Mouse (Mus musculus) neural tube, embryonic 13.5 days (tissue): ENCODE measurements at regions not wholly inside any gene's neighbourhood (a gene's known extent, or its start where the extent isn't known, plus 50 kb on each side); places are given as distances from the start of the nearest gene placed in this dataset.

ENCODE experiments used
- ATAC-seq: fragments of 200-750 bp; cut with Nextera tagmentation; 2 replicates; pipeline ENCODE4 v1.8.0; 2017; ENCODE audit warnings: low read depth, mild to moderate bottlenecking, moderate TSS enrichment, moderate library complexity
- H3K27ac ChIP-seq: fragments of 300-500 bp; sonication (generic); replicated peaks from 2 replicates; pipeline ENCODE4 v1.5.1; 2015; ENCODE audit warnings: moderate library complexity, mild to moderate bottlenecking, inconsistent platforms
- H3K27me3 ChIP-seq: fragments of 300-500 bp; sonication (generic); 2 replicates; pipeline ENCODE4 v1.6.1; 2015; ENCODE audit warnings: mild to moderate bottlenecking, inconsistent platforms
- H3K36me3 ChIP-seq: fragments of 300-500 bp; sonication (generic); 2 replicates; pipeline ENCODE4 v1.6.1; 2015; ENCODE audit warnings: mild to moderate bottlenecking, inconsistent platforms
- H3K4me1 ChIP-seq: fragments of 300-500 bp; sonication (generic); replicated peaks from 2 replicates; pipeline ENCODE4 v1.6.1; 2015; ENCODE audit warnings: inconsistent platforms
- H3K4me2 ChIP-seq: fragments of 300-500 bp; sonication (generic); 2 replicates; pipeline ENCODE4 v1.6.1; 2015; ENCODE audit warnings: inconsistent platforms, mild to moderate bottlenecking, moderate library complexity
- H3K4me3 ChIP-seq: fragments of 300-500 bp; sonication (generic); 2 replicates; pipeline ENCODE4 v1.5.1; 2015; ENCODE audit warnings: mild to moderate bottlenecking, inconsistent platforms
- H3K9ac ChIP-seq: fragments of 300-500 bp; sonication (generic); 2 replicates; pipeline ENCODE4 v1.6.1; 2015; ENCODE audit warnings: moderate library complexity, mild to moderate bottlenecking, inconsistent platforms
- H3K9me3 ChIP-seq: fragments of 300-500 bp; sonication (generic); 2 replicates; pipeline ENCODE4 v1.6.1; 2016; ENCODE audit warnings: inconsistent platforms
- WGBS: fragments of 180-500 bp; shearing (Covaris S2); methylation state at CpG from one replicate; pipeline ENCODE4 v1.1.7; 2015; 5-methylcytosine and 5-hydroxymethylcytosine counted together

GRCm38 (mm10) chr8:35132281-35132680 lies 633.3 kb upstream of the Gm19410 start:
- H3K9me3 ChIP-seq, result no peaks in the 10 kb centered on the region
- no peaks in the 10 kb centered on the region for H3K36me3 ChIP-seq
- no peak overlapping the region for H3K4me2 ChIP-seq
- no peak overlapping the region for H3K4me3 ChIP-seq
- 93% methylated on average over 1 of the region's 1 CpGs for WGBS
- H3K27ac ChIP-seq, result no peak overlapping the region
- H3K27me3 ChIP-seq, result no peaks in the 10 kb centered on the region
- ATAC-seq, result no peak
- H3K9ac ChIP-seq, result no peak overlapping the region
- H3K4me1 ChIP-seq, result peaks cover 6% of the 10 kb centered on the region; the same call in 1 of the 2 replicates

- 94% methylated on average over 7 of the region's 7 CpGs for WGBS
- no peak for ATAC-seq
- H3K9ac ChIP-seq, result no peak overlapping the region
Observed at GRCm38 (mm10) chr8:35135630-35136029, 630.0 kb upstream of the Gm19410 start.

GRCm38 (mm10) chr8:35136643-35137042 lies 628.9 kb upstream of the Gm19410 start:
- Histone ChIP-seq H3K27ac (no peak overlapping the region), H3K4me1 (no peaks in the 10 kb centered on the region), H3K27me3 (no peaks in the 10 kb centered on the region), H3K9ac (no peak overlapping the region), H3K9me3 (no peaks in the 10 kb centered on the region), H3K4me3 (no peak overlapping the region), H3K4me2 (no peak overlapping the region), H3K36me3 (no peaks in the 10 kb centered on the region)
- no peak for ATAC-seq
- 85% methylated on average over 3 of the region's 3 CpGs for WGBS

More at GRCm38 (mm10) chr8:35135630-35136029, 630.0 kb upstream of the Gm19410 start:
- Histone ChIP-seq H3K36me3 (no peaks in the 10 kb centered on the region), H3K27ac (no peak overlapping the region), H3K4me1 (0 out of 2 replicates have a peak, but pooled peaks cover 2% of the 10 kb centered on the region), H3K27me3 (no peaks in the 10 kb centered on the region), H3K4me2 (no peak overlapping the region), H3K9me3 (no peaks in the 10 kb centered on the region), H3K4me3 (no peak overlapping the region)

DNA sequence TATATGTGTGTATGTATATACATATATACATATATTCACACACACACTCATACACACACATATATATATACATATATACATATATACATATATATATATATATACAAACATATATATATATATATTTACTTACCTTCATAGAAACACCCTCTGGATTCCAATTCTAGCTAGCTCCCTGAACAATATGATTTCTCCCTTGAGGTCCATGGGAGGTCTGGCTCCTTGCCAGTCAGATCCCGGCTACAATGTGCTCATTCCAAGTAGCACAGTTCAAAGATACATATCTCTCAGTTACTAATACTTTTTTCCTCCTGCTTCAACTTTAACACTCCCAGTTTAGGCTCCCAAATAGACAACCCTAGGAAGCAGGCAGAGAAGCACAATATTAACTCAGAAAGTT lies 624.8 kb upstream of the Gm19410 start:
- Histone ChIP-seq H3K27ac (no peak overlapping the region), H3K9me3 (no peaks in the 10 kb centered on the region), H3K27me3 (no peaks in the 10 kb centered on the region), H3K4me1 (no peaks in the 10 kb centered on the region), H3K4me2 (no peak overlapping the region), H3K9ac (no peak overlapping the region), H3K36me3 (no peaks in the 10 kb centered on the region), H3K4me3 (no peak overlapping the region)
- WGBS, result 57% methylated on average over 1 of the region's 1 CpGs
- no peak for ATAC-seq

GRCm38 (mm10) chr8:35143018-35143656 lies 622.5 kb upstream of the Gm19410 start:
- no peak overlapping the region for H3K27ac ChIP-seq
- H3K4me3 ChIP-seq, result no peak overlapping the region
- no peaks in the 10 kb centered on the region for H3K27me3 ChIP-seq
- no peaks in the 10 kb centered on the region for H3K9me3 ChIP-seq
- H3K4me2 ChIP-seq, result no peak overlapping the region
- H3K4me1 ChIP-seq, result no peaks in the 10 kb centered on the region
- 29% methylated on average over 8 of the region's 8 CpGs for WGBS
- H3K9ac ChIP-seq, result no peak overlapping the region
- no peak for ATAC-seq
- no peaks in the 10 kb centered on the region for H3K36me3 ChIP-seq

- H3K4me2 ChIP-seq, result no peak overlapping the region
- 56% methylated on average over 7 of the region's 7 CpGs for WGBS
- ATAC-seq, result no peak
Observed at GRCm38 (mm10) chr8:35143684-35144083, 621.9 kb upstream of the Gm19410 start.

GRCm38 (mm10) chr8:35144401-35144800 lies 621.2 kb upstream of the Gm19410 start:
- no peak overlapping the region for H3K27ac ChIP-seq
- no peak overlapping the region for H3K4me3 ChIP-seq
- 58% methylated on average over 4 of the region's 4 CpGs for WGBS
- H3K4me1 ChIP-seq, result no peaks in the 10 kb centered on the region
- no peak overlapping the region for H3K4me2 ChIP-seq
- no peak overlapping the region for H3K9ac ChIP-seq
- ATAC-seq, result no peak
- no peaks in the 10 kb centered on the region for H3K36me3 ChIP-seq
- H3K9me3 ChIP-seq, result no peaks in the 10 kb centered on the region
- no peaks in the 10 kb centered on the region for H3K27me3 ChIP-seq

More at GRCm38 (mm10) chr8:35143684-35144083, 621.9 kb upstream of the Gm19410 start:
- Histone ChIP-seq H3K4me3 (no peak overlapping the region), H3K9ac (no peak overlapping the region), H3K36me3 (no peaks in the 10 kb centered on the region), H3K27ac (no peak overlapping the region), H3K4me1 (no peaks in the 10 kb centered on the region), H3K27me3 (no peaks in the 10 kb centered on the region), H3K9me3 (no peaks in the 10 kb centered on the region)

DNA sequence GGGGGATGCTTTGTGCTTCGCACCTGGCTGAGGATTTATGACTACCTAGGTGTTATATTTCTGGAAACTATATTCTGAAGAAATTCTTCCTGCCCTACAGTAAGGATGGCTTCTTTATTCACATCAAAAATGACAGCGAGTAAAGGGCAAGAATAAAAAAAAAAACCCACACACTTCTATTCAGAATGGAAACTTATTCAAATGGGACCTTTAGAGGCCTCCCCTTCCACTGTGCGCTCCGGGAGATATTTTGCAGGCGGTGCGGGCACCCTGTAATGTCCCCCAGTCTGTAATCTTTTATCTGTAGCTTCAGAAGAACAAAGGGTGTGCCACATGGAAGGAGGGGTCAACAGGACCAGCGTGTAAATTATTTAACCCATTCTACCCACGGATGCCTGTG lies 618.1 kb upstream of the Gm19410 start:
- WGBS, result 75% methylated on average over 8 of the region's 8 CpGs
- no peak for ATAC-seq

DNA sequence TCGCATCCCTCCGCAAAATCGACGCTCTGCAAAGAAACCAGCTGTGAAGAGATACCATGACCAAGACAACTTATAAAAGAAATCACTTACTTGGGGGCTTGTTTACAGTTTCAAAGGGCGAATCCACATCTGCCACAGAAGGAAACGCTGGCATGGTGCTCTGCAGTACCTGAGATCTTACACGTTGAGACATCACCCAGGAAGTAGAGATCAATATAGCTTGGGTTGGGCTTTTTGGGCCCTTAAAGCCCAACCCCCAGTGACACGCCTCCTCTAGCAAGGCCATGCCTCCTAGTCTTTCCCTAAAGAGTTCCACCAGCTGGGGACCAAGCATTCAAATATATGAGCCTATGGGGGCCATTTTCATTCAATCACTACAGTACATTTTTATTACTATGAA lies 617.6 kb upstream of the Gm19410 start:
- no peaks in the 10 kb centered on the region for H3K4me1 ChIP-seq
- no peak for ATAC-seq
- 84% methylated on average over 8 of the region's 8 CpGs for WGBS
- H3K9ac ChIP-seq, result no peak overlapping the region
- no peak overlapping the region for H3K4me2 ChIP-seq
- no peak overlapping the region for H3K27ac ChIP-seq
- H3K36me3 ChIP-seq, result no peaks in the 10 kb centered on the region
- no peak overlapping the region for H3K4me3 ChIP-seq
- H3K27me3 ChIP-seq, result no peaks in the 10 kb centered on the region
- no peaks in the 10 kb centered on the region for H3K9me3 ChIP-seq

More for the DNA sequence above, 618.1 kb upstream of the Gm19410 start:
- Histone ChIP-seq H3K27me3 (no peaks in the 10 kb centered on the region), H3K4me3 (no peak overlapping the region), H3K4me1 (no peaks in the 10 kb centered on the region), H3K27ac (no peak overlapping the region), H3K36me3 (no peaks in the 10 kb centered on the region), H3K9ac (no peak overlapping the region), H3K4me2 (no peak overlapping the region), H3K9me3 (no peaks in the 10 kb centered on the region)

GRCm38 (mm10) chr8:35152585-35152984 lies 613.0 kb upstream of the Gm19410 start:
- H3K36me3 ChIP-seq, result no peaks in the 10 kb centered on the region
- H3K4me1 ChIP-seq, result no peaks in the 10 kb centered on the region
- H3K27ac ChIP-seq, result no peak overlapping the region
- no peaks in the 10 kb centered on the region for H3K9me3 ChIP-seq
- no peak for ATAC-seq
- no peak overlapping the region for H3K4me2 ChIP-seq
- 76% methylated on average over 7 of the region's 8 CpGs for WGBS
- H3K9ac ChIP-seq, result no peak overlapping the region
- no peak overlapping the region for H3K4me3 ChIP-seq
- H3K27me3 ChIP-seq, result 0 out of 2 replicates have a peak, but pooled peaks cover 3% of the 10 kb centered on the region

DNA sequence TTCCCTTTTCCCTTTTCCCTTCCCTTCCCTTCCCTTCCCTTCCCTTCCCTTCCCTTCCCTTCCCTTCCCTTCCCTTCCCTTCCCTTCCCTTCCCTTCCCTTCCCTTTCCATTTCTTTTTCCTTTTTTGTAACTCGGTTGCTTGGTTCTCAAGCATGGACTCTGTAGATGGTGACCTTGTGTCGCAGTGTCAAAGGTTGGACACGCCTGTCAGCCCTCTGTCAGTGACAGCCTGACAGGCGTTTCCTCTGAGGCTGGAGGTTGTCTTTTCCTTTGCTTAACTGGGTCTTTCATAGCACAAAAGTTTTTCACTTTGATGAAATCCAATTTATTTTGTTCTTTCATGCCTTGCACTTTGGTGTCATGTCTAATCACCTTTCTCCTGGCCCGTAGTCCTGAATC lies 609.3 kb upstream of the Gm19410 start:
- H3K4me3 ChIP-seq, result no peak overlapping the region
- no peak for ATAC-seq
- H3K27ac ChIP-seq, result no peak overlapping the region
- no peaks in the 10 kb centered on the region for H3K36me3 ChIP-seq
- no peaks in the 10 kb centered on the region for H3K9me3 ChIP-seq
- 47% methylated on average over 5 of the region's 5 CpGs for WGBS
- H3K4me2 ChIP-seq, result no peak overlapping the region
- no peak overlapping the region for H3K9ac ChIP-seq
- peaks cover 10% of the 10 kb centered on the region; the same call in 1 of the 2 replicates for H3K27me3 ChIP-seq
- H3K4me1 ChIP-seq, result 0 out of 2 replicates have a peak, but pooled peaks cover 5% of the 10 kb centered on the region

GRCm38 (mm10) chr8:35157711-35158110 lies 607.9 kb upstream of the Gm19410 start:
- Histone ChIP-seq H3K9ac (no peak overlapping the region), H3K4me3 (no peak overlapping the region), H3K27me3 (peaks cover 10% of the 10 kb centered on the region; the same call in 1 of the 2 replicates), H3K4me1 (0 out of 2 replicates have a peak, but pooled peaks cover 5% of the 10 kb centered on the region), H3K4me2 (no peak overlapping the region), H3K27ac (no peak overlapping the region), H3K9me3 (no peaks in the 10 kb centered on the region), H3K36me3 (no peaks in the 10 kb centered on the region)
- no peak for ATAC-seq
- 85% methylated on average over 6 of the region's 6 CpGs for WGBS

GRCm38 (mm10) chr8:35159329-35159728 lies 606.3 kb upstream of the Gm19410 start:
- peaks cover 10% of the 10 kb centered on the region; the same call in 1 of the 2 replicates for H3K27me3 ChIP-seq
- no peaks in the 10 kb centered on the region for H3K36me3 ChIP-seq
- no peaks in the 10 kb centered on the region for H3K9me3 ChIP-seq
- H3K4me3 ChIP-seq, result no peak overlapping the region
- 0 out of 2 replicates have a peak overlapping the region, but pooled peaks have one; percentile 14 for H3K4me2 ChIP-seq
- no peak overlapping the region for H3K27ac ChIP-seq
- H3K9ac ChIP-seq, result no peak overlapping the region
- 0 out of 2 replicates have a peak, but pooled peaks cover 5% of the 10 kb centered on the region for H3K4me1 ChIP-seq
- peak; percentile 27; the same call in 1 of the 2 replicates for ATAC-seq
- WGBS, result 30% methylated on average over 12 of the region's 12 CpGs
